Mouse (Mus musculus) bone marrow macrophage, adult 2 months (primary cell): ENCODE data around the gene Syt13.

Experiments
- CTCF ChIP-seq: IDR thresholded peaks from 2 replicates; pipeline ENCODE4 v1.5.1; 2012; ENCODE audit warnings: low read depth, mild to moderate bottlenecking, low read length, moderate library complexity
- POLR2A ChIP-seq: IDR thresholded peaks from 2 replicates; pipeline ENCODE4 v1.6.1; 2012; ENCODE audit warnings: mild to moderate bottlenecking, low read depth, low read length, borderline replicate concordance

DNA sequence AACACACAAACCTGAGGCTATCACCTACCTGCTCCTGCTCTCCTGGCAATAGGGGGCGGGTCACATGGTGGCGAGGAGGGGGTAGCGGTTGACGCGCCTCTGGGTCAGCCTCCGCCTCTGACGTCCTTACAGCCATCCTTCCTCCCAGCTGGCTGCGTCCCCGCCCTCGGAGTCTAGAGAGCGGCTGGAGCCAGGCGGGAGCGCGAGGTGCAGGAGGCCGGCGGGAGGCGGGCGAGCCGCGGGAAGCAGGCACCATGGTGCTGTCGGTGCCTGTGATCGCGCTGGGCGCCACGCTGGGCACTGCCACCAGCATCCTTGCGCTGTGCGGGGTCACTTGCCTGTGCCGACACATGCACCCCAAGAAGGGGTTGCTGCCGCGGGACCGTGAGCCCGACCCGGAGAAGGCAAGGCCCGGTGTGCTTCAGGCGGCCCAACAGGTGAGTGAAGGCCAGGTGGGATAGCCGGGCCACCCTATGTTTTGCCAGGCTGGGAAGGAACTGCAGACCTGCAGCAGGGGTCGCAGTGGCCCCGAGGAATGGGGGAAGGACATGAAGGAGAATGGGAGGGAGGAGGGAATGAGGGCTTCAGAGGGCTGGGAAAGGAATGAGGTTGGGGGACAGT is at the start of gene Syt13:
- TF ChIP-seq CTCF = no peak
- TF ChIP-seq POLR2A = no peak
